Mouse (Mus musculus) hematopoietic stem cell, adult 5-6 weeks (primary cell): ENCODE measurements at regions not wholly inside any gene's neighbourhood (a gene's known extent, or its start where the extent isn't known, plus 50 kb on each side); places are given as distances from the start of the nearest gene placed in this dataset.

Source experiments
- ATAC-seq, 2 experiments: fragments of 125-278 bp in 1 of 2; replicated peaks in 1 of 2; 2 replicates each; pipeline ENCODE4 v1.8.0; 2016 to 2017; ENCODE audit warnings: inconsistent platforms in 2 of 2, mild to moderate bottlenecking in 2 of 2, moderate number of reproducible peaks in 2 of 2, low read depth in 1 of 2, moderate TSS enrichment in 1 of 2; ENCODE audit not compliant: low FRiP score in 2 of 2, poor library complexity in 2 of 2, severe bottlenecking in 2 of 2, insufficient read depth in 1 of 2, low TSS enrichment in 1 of 2

- no peak for ATAC-seq
Measured at GRCm38 (mm10) chr14:105950924-105951323, 54.3 kb upstream of the Spry2 start.

GRCm38 (mm10) chr14:105955082-105955481, 58.5 kb upstream of the Spry2 start:
- no peak for ATAC-seq

DNA sequence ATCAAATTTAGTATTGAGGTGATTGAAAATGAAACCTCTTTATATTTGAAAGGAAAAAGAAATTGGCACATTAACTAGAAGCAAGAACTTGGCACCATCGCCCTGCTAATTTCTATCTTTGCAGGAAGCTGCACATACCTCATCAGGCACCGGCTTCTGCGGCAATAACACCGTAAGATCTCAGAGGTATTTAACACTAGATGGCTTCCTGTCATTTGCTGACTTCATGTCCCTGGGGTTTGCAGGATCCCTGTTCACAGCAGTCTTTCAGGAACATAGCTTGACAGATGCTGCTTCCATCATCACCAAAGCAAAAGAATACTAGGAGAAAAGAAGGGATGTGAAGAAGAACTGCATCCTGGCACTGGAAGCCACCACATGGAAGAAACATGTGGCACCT, 60.2 kb upstream of the Spry2 start:
- ATAC-seq = no peak

DNA sequence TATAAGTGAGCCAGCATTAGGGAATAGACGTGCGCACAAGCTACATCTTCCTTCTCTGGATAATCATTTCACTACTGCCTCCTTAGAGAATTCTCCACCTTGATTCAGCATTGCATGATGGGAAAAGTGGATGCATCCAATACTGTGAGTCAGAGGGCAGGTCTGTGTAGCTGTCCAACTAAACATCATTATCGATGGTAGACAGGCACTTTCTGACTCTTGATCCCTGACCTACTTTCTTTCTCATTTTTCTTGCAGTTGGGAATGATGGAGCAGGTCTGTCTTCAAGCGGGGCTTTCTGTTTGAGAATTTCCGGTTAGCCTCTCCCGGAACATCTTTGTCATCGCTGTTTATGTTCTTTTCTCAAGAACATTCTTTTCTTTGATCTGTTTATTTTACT, 61.4 kb upstream of the Spry2 start:
- no peak for ATAC-seq

DNA sequence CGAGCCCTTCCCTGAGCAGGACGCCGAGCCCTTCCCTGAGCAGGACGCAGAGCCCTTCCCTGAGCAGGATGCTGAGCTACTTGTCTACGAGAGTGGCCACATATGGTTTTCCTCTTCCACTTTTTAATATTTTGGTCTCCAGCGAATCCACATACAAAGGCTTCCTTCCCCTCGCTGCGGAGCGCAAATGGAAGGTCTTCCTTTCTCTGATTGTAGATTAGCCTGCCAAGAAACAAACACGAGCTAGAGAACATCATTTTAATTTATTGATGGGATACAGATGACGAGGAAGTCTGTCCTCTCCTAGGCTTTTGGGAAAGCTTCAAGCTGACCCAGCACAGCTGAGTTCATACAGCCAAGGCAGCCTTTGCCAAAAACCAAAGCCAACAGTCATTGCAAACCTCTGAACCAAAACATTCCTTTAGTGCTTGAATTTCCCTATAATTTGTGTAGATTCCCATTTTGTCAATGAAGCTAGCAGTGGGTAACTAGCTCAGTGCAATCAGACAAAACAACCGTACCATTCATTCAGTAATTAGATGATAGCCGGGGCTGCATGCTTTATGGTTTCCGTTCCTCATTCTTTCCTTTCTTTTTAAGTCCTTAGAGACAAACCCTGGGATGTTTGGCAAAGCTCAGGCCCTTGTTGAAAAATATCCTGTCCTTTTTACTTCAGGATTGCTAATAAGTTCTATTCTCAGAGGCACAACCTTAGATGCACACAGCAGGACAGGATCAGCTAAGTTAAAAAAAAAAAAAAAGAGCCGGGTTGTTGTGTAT, 83.1 kb upstream of the Spry2 start:
- no peak for ATAC-seq

DNA sequence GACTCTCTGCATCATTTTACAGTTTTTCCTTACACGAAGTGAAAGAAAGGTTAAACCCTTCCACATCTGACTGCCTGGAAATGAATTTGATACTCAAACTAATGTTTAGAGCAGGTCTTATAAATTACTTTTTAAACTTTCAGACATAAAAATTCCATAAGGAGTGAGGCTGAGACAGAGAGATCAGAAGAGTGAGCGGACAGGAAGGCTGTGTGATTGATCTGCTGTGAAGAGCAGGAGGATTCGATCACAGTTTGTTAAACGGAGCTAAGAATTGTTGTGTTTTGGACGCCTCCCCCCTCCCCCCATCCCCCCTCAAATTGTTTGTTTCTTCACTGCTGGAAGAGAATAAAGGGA, 83.7 kb upstream of the Spry2 start:
- no peak for ATAC-seq

DNA sequence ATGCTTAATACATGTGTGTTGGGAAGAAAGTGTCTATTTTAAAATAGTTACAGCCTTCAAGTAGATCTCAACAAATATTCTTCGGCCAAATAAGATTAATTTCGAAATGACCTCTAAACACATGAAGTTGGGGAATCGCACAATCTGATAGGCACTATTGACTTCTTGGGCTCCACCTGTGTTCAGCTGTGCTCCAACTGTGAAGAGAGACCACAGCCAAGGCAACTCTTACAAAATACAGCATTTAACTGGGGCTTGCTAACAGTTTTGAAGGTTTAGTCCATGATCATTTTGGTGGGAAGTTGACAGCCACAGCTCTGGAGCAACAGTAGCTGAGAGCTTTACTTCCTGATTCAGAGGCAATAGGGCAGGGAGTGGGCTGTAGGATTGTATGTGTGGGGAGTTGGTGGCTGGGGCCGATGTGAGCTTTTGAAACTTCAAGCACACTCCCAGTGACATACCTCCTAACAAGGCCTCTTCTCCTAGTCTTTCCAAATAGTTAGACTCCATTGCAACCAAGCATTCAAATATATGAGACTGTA, 90.8 kb upstream of the Spry2 start:
- ATAC-seq = peak in 1 of 2 experiments; percentile 45; a peak in 1 of 4 replicates

DNA sequence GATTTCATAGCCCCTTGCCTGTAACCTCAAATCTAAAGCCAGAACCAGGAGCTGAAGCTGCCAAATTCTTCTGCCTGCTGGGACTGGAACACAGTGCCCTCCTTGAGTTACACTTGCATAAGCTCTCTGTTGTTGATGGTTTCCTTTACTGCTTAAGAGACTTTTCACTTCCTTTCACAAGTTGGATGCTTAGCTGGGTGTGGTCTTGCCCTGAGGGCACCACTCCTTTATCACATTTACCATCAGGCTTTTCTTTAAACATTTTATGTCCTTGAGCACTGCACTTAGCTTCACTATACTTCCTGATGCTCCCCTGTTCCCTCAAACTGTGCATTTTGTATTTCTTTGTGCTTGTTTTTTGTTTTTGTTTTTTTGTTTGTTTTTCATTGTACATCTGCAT, 92.1 kb upstream of the Spry2 start:
- ATAC-seq = no peak

GRCm38 (mm10) chr14:105993124-105993523, 96.5 kb upstream of the Spry2 start:
- ATAC-seq = no peak

GRCm38 (mm10) chr14:105999801-106000200, 103.2 kb upstream of the Spry2 start:
- ATAC-seq = no peak

DNA sequence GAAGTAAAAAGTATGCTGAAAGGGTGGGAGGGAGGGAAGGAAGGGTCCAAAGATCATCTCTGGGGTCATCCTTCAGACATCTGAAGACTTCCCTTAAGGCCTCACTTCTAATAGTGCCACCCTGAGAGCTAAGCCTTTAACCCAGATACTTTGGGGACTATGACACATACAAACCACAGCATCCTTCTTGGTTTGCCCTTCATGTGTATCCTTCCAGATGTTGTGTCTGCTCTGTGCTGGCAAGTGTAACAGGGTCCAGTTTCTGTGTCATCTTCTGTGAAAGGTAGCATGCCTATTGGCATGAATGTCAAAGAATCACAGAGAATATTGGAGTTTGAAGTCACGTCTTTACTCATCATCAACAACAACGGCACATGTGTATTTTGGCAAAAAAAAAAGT, 98.2 kb upstream of the Trim52 start:
- ATAC-seq = no peak

- no peak for ATAC-seq
Measured at GRCm38 (mm10) chr14:106008951-106009350, 97.0 kb upstream of the Trim52 start.

DNA sequence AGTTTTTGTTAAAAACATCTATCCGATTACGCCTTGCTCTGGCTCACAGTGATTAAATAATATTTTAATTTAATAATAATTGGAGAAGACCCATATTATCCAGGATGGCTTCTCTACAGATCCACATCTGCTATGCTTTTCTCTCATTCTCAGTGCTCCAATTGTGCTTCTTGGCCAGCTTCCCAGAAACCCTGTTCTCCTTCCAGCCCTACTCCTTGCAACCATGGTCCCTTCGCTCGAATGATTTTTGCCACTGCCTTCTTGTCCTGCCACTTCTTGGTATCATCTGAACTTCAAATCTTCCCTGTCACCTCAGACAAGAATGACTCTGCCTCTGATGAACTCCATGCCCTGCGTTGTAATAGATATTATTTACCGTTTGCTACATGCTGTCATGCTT, 95.0 kb upstream of the Trim52 start:
- ATAC-seq = no peak

DNA sequence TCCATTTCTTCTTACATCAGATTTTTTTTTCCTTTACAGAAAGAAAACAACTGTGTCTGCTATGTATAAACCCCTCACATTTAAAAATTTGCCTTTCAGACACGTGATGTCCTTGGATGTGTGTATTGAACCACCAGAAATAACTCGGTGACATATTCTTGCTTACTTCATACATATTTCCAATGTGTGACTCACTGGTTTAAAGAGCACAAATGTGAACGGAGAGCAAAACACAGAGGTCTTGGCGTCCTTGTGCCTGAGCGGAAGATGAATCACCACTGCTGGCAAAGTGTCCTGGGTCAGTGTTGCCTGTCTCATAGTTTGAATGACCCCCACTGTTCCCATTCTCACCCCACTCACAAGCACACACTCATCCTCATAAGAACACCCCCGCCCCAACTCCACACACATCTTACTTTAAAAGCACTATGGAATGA, 94.0 kb upstream of the Trim52 start:
- ATAC-seq = no peak

GRCm38 (mm10) chr14:106022806-106023205, 83.2 kb upstream of the Trim52 start:
- ATAC-seq = peak; percentile 49 to 66; a peak in 3 of 4 replicates

DNA sequence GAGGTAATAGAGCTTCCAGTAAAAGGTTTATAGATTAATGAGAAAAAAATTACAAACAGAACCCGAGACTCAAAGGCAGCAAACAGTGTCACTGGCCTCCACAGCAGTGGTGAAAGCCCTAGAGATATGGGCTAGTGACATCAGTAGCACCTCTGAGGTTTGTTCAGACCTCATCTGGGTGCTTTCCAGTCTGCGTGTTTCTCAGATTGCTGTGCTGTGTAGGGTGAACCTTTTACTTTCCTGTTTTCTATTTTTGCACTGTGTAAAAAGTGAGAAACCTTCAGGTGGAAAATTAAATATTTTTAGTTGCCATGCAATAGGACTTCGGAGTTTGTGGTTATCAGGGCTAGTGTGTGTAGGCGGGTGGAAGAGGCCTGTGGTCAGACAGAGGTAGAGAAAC, 79.2 kb upstream of the Trim52 start:
- no peak for ATAC-seq

- ATAC-seq = no peak
Measured at GRCm38 (mm10) chr14:106027686-106028085, 78.3 kb upstream of the Trim52 start.

DNA sequence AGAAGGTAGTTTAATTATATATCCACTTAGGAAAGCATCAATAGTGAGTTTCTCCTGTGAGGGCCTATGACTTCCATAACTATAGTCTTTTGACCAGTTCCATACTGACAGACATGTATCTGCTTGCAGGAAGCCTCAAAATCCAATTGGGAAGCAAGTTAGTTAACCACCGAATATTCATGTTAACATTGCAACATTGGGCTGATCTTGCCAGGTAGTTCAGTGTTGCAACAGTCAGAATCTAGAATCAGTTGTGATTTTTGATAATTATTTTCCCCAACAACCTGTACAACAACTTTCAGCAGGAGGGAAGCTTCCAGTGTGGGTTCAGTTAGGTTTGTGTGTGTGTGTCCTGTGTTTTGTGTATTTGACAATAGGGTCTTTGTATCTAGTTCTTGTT, 74.9 kb upstream of the Trim52 start:
- ATAC-seq = no peak

DNA sequence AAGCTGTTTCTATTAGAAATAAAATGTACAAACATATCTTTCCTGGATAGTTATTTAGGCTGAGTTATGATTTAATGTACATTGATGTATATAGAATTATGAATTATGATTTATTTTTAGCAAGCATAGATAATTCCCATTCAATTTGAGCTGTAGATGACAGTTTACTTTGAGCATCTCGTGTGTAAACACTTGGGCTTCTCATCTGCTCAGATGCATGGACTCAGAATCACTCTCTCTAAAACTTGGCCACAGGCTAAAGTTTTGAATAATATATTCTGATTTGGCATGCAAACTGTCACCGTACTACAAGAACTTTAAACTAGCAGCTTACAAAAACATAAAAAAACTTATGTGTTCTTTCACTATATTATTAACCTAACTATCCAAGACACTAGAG, 72.2 kb upstream of the Trim52 start:
- no peak for ATAC-seq
